Mouse (Mus musculus): ENCODE data around the gene Rhobtb1.

Rhobtb1 gene

GRCm38 (mm10) chr10:69276920-69277435, 125.7 kb downstream of the Rhobtb1 start:
- no peak for DNase-seq

GRCm38 (mm10) chr10:69278764-69279606, 127.8 kb downstream of the Rhobtb1 start:
- no peak for DNase-seq

GRCm38 (mm10) chr10:69279607-69279978, 128.4 kb downstream of the Rhobtb1 start:
- no peak for DNase-seq

GRCm38 (mm10) chr10:69286939-69287338, 135.7 kb downstream of the Rhobtb1 start:
- DNase-seq: no peak

GRCm38 (mm10) chr10:69288086-69288485, 136.9 kb downstream of the Rhobtb1 start:
- no peak for DNase-seq

GRCm38 (mm10) chr10:69288720-69289119, 137.5 kb downstream of the Rhobtb1 start:
- no peak for DNase-seq

GRCm38 (mm10) chr10:69290736-69291135, 139.5 kb downstream of the Rhobtb1 start:
- no peak for DNase-seq

GRCm38 (mm10) chr10:69295919-69296318, 144.7 kb downstream of the Rhobtb1 start:
- no peak for DNase-seq

- DNase-seq: no peak
These were observed 148.8 kb downstream of the Rhobtb1 start for GRCm38 (mm10) chr10:69299985-69300384.

- DNase-seq: no peak
These were observed 151.4 kb downstream of the Rhobtb1 start for GRCm38 (mm10) chr10:69302667-69303066.

GRCm38 (mm10) chr10:69304819-69305218, 153.6 kb downstream of the Rhobtb1 start:
- no peak for DNase-seq

GRCm38 (mm10) chr10:69305600-69305999, 154.4 kb downstream of the Rhobtb1 start:
- DNase-seq: no peak

GRCm38 (mm10) chr10:69306205-69306604, 155.0 kb downstream of the Rhobtb1 start:
- peak; percentile 12 to 28 for DNase-seq

- peak; percentile 7 to 24 for DNase-seq
These were observed 155.8 kb downstream of the Rhobtb1 start for GRCm38 (mm10) chr10:69307067-69307466.

- no peak for DNase-seq
These were observed 157.9 kb downstream of the Rhobtb1 start for GRCm38 (mm10) chr10:69309109-69309508.

GRCm38 (mm10) chr10:69311867-69312266, 160.6 kb downstream of the Rhobtb1 start:
- DNase-seq: no peak

GRCm38 (mm10) chr10:69313944-69314343, 162.7 kb downstream of the Rhobtb1 start:
- DNase-seq: no peak

- no peak for DNase-seq
These were observed 167.3 kb downstream of the Rhobtb1 start for GRCm38 (mm10) chr10:69318514-69318913.

GRCm38 (mm10) chr10:69320667-69321518, 169.7 kb downstream of the Rhobtb1 start:
- peak; percentile 61 to 63 for DNase-seq

GRCm38 (mm10) chr10:69321519-69322035, 170.3 kb downstream of the Rhobtb1 start:
- DNase-seq: no peak

- no peak for DNase-seq
These were observed 172.8 kb downstream of the Rhobtb1 start for GRCm38 (mm10) chr10:69323986-69324385.

- no peak for DNase-seq
These were observed 173.6 kb downstream of the Rhobtb1 start for GRCm38 (mm10) chr10:69324816-69325215.

- DNase-seq: no peak
These were observed 175.2 kb downstream of the Rhobtb1 start for GRCm38 (mm10) chr10:69326433-69326832.

Data from thymus, postnatal 36 days (tissue).